Mouse (Mus musculus): ENCODE data around the gene Gprc6a. TPM values are rescaled to one million over a fixed set of nuclear protein-coding genes. Genes with fewer than 3 reads are reported as not detected.

Gprc6a gene
- polyA plus RNA-seq, 1 experiment: not detected

GRCm38 (mm10) chr10:51590139-51590574 lies 41.1 kb downstream of the Gprc6a start, which contains the start of gene Fam162b:
Gene Fam162b (minus strand): TSS chr10:51590517.
- Histone ChIP-seq H3K4me3 (no peak within 1 kb of the TSS), H3K36me3 (ENCODE audit: control insufficient read depth, insufficient read depth) (no peaks in the 10 kb centered on the region), H3K79me2 (ENCODE audit: control insufficient read depth, insufficient read depth) (no peaks in the 10 kb centered on the region), H3K4me2 (ENCODE audit: low read depth) (no peak within 1 kb of the TSS), H3ac (ENCODE audit: control insufficient read depth, insufficient read length) (no peak within 1 kb of the TSS), H3K27me3 (ENCODE audit: control insufficient read depth, insufficient read depth, insufficient read length) (no peaks in the 10 kb centered on the region)
- TF ChIP-seq E2F4 (IDR thresholded peaks at IDR 0.05; ENCODE audit: insufficient read depth): no peak
- no peak for TF ChIP-seq USF1 (IDR thresholded peaks at IDR 0.05; ENCODE audit: low read depth)
- TF ChIP-seq MAX (IDR thresholded peaks at IDR 0.05; ENCODE audit: low read depth): no peak
- no peak for TF ChIP-seq SRF (IDR thresholded peaks at IDR 0.05; ENCODE audit: control insufficient read depth, insufficient read length, low read depth)
- no peak for TF ChIP-seq POLR2AphosphoS2 (IDR thresholded peaks at IDR 0.05; ENCODE audit: insufficient read length, low read depth)
- no peak for TF ChIP-seq MYOG (IDR thresholded peaks at IDR 0.05; ENCODE audit: control insufficient read depth in 1 of 3, insufficient read depth in 1 of 3, insufficient read length in 2 of 3, low read depth in 2 of 3)
- TF ChIP-seq REST (IDR thresholded peaks at IDR 0.05; ENCODE audit: insufficient read depth, insufficient read length): no peak
- TF ChIP-seq TCF3 (IDR thresholded peaks at IDR 0.05; ENCODE audit: insufficient read length, low read depth): no peak
- no peak for TF ChIP-seq CEBPB (IDR thresholded peaks at IDR 0.05; ENCODE audit: insufficient read depth, poor library complexity, severe bottlenecking)
- TF ChIP-seq TCF12 (IDR thresholded peaks at IDR 0.05; ENCODE audit: insufficient read depth, poor library complexity, severe bottlenecking): no peak
- no peak for TF ChIP-seq MYOD1 (IDR thresholded peaks at IDR 0.05; ENCODE audit: control insufficient read depth in 1 of 3, insufficient read length in 2 of 3, low read depth in 2 of 3)
- TF ChIP-seq POLR2A (IDR thresholded peaks at IDR 0.05; ENCODE audit: insufficient read length, low read depth): no peak

- Histone ChIP-seq H3K79me2 (ENCODE audit: control insufficient read depth, insufficient read depth) (no peaks in the 10 kb centered on the region), H3K36me3 (ENCODE audit: control insufficient read depth, insufficient read depth) (no peaks in the 10 kb centered on the region), H3K4me3 (no peak overlapping the region), H3K27me3 (ENCODE audit: control insufficient read depth, insufficient read depth, insufficient read length) (no peaks in the 10 kb centered on the region), H3ac (ENCODE audit: control insufficient read depth, insufficient read length) (no peak overlapping the region), H3K4me2 (ENCODE audit: low read depth) (no peak overlapping the region)
- TF ChIP-seq TCF3 (IDR thresholded peaks at IDR 0.05; ENCODE audit: insufficient read length, low read depth) (no peak), REST (IDR thresholded peaks at IDR 0.05; ENCODE audit: insufficient read depth, insufficient read length) (no peak), USF1 (IDR thresholded peaks at IDR 0.05; ENCODE audit: low read depth) (no peak), E2F4 (IDR thresholded peaks at IDR 0.05; ENCODE audit: insufficient read depth) (no peak)
These were observed 46.3 kb downstream of the Gprc6a start for GRCm38 (mm10) chr10:51584919-51585318.

- no peaks in the 10 kb centered on the region for H3K27me3 ChIP-seq (ENCODE audit: control insufficient read depth, insufficient read depth, insufficient read length)
- H3ac ChIP-seq (ENCODE audit: control insufficient read depth, insufficient read length): no peak overlapping the region
- H3K4me2 ChIP-seq (ENCODE audit: low read depth): no peak overlapping the region
- no peaks in the 10 kb centered on the region for H3K79me2 ChIP-seq (ENCODE audit: control insufficient read depth, insufficient read depth)
- TF ChIP-seq MAX (IDR thresholded peaks at IDR 0.05; ENCODE audit: low read depth) (no peak), TCF3 (IDR thresholded peaks at IDR 0.05; ENCODE audit: insufficient read length, low read depth) (no peak), POLR2A (IDR thresholded peaks at IDR 0.05; ENCODE audit: insufficient read length, low read depth) (no peak), SRF (IDR thresholded peaks at IDR 0.05; ENCODE audit: control insufficient read depth, insufficient read length, low read depth) (no peak), MYOD1 (IDR thresholded peaks at IDR 0.05; ENCODE audit: control insufficient read depth in 1 of 3, insufficient read length in 2 of 3, low read depth in 2 of 3) (no peak), USF1 (IDR thresholded peaks at IDR 0.05; ENCODE audit: low read depth) (no peak), TCF12 (IDR thresholded peaks at IDR 0.05; ENCODE audit: insufficient read depth, poor library complexity, severe bottlenecking) (no peak), REST (IDR thresholded peaks at IDR 0.05; ENCODE audit: insufficient read depth, insufficient read length) (no peak), MYOG (IDR thresholded peaks at IDR 0.05; ENCODE audit: control insufficient read depth in 1 of 3, insufficient read depth in 1 of 3, insufficient read length in 2 of 3, low read depth in 2 of 3) (no peak), CEBPB (IDR thresholded peaks at IDR 0.05; ENCODE audit: insufficient read depth, poor library complexity, severe bottlenecking) (no peak), POLR2AphosphoS2 (IDR thresholded peaks at IDR 0.05; ENCODE audit: insufficient read length, low read depth) (no peak), E2F4 (IDR thresholded peaks at IDR 0.05; ENCODE audit: insufficient read depth) (no peak)
- H3K36me3 ChIP-seq (ENCODE audit: control insufficient read depth, insufficient read depth): no peaks in the 10 kb centered on the region
- no peak overlapping the region for H3K4me3 ChIP-seq
These were observed 46.9 kb downstream of the Gprc6a start for GRCm38 (mm10) chr10:51584378-51584777.

- no peak overlapping the region for H3K4me3 ChIP-seq
- no peaks in the 10 kb centered on the region for H3K36me3 ChIP-seq (ENCODE audit: control insufficient read depth, insufficient read depth)
- no peak overlapping the region for H3ac ChIP-seq (ENCODE audit: control insufficient read depth, insufficient read length)
- no peaks in the 10 kb centered on the region for H3K79me2 ChIP-seq (ENCODE audit: control insufficient read depth, insufficient read depth)
- H3K27me3 ChIP-seq (ENCODE audit: control insufficient read depth, insufficient read depth, insufficient read length): no peaks in the 10 kb centered on the region
- TF ChIP-seq MYOD1 (IDR thresholded peaks at IDR 0.05; ENCODE audit: control insufficient read depth in 1 of 3, insufficient read length in 2 of 3, low read depth in 2 of 3) (no peak), USF1 (IDR thresholded peaks at IDR 0.05; ENCODE audit: low read depth) (no peak), TCF3 (IDR thresholded peaks at IDR 0.05; ENCODE audit: insufficient read length, low read depth) (no peak), POLR2A (IDR thresholded peaks at IDR 0.05; ENCODE audit: insufficient read length, low read depth) (no peak), MYOG (IDR thresholded peaks at IDR 0.05; ENCODE audit: control insufficient read depth in 1 of 3, insufficient read depth in 1 of 3, insufficient read length in 2 of 3, low read depth in 2 of 3) (no peak), MAX (IDR thresholded peaks at IDR 0.05; ENCODE audit: low read depth) (no peak), POLR2AphosphoS2 (IDR thresholded peaks at IDR 0.05; ENCODE audit: insufficient read length, low read depth) (no peak), E2F4 (IDR thresholded peaks at IDR 0.05; ENCODE audit: insufficient read depth) (no peak), SRF (IDR thresholded peaks at IDR 0.05; ENCODE audit: control insufficient read depth, insufficient read length, low read depth) (no peak), CEBPB (IDR thresholded peaks at IDR 0.05; ENCODE audit: insufficient read depth, poor library complexity, severe bottlenecking) (no peak), REST (IDR thresholded peaks at IDR 0.05; ENCODE audit: insufficient read depth, insufficient read length) (no peak), TCF12 (IDR thresholded peaks at IDR 0.05; ENCODE audit: insufficient read depth, poor library complexity, severe bottlenecking) (no peak)
- no peak overlapping the region for H3K4me2 ChIP-seq (ENCODE audit: low read depth)
These were observed 59.9 kb downstream of the Gprc6a start for GRCm38 (mm10) chr10:51571225-51571996.

Other genes starting within 250 kb of the Gprc6a start
- not detected for gene Gm49339, start 150.8 kb downstream of the Gprc6a start, polyA plus RNA-seq (2012; fragmentation: generic; extraction: Trizol)
- not detected for gene Lilr4b, start 150.8 kb downstream of the Gprc6a start, polyA plus RNA-seq (2012; fragmentation: generic; extraction: Trizol)
- not detected for gene Lilrb4a, start 140.5 kb downstream of the Gprc6a start, polyA plus RNA-seq (2012; fragmentation: generic; extraction: Trizol)
- not detected for gene Fam162b, start 40.9 kb downstream of the Gprc6a start, polyA plus RNA-seq (2012; fragmentation: generic; extraction: Trizol)
- not detected for gene Rfx6, start 46.3 kb upstream of the Gprc6a start, polyA plus RNA-seq (2012; fragmentation: generic; extraction: Trizol)